Mouse (Mus musculus) midbrain, embryonic 15.5 days (tissue): Measurements from ENCODE around the gene Agtr1b. TPM values are rescaled to one million over a fixed set of nuclear protein-coding genes. Genes with fewer than 3 reads are reported as not detected.
A peak's percentile ranks its signal among the peaks of the same experiment; 100 is the strongest.

Experiments used
- ATAC-seq: fragments of 200-750 bp; cut with Nextera tagmentation; replicated peaks from 2 replicates; pipeline ENCODE4 v1.8.0; 2017; ENCODE audit warnings: moderate TSS enrichment
- H3K27ac ChIP-seq: fragments of 300-500 bp; sonication (generic); 2 replicates; pipeline ENCODE4 v1.5.1; 2015; ENCODE audit warnings: mild to moderate bottlenecking, inconsistent platforms
- H3K27me3 ChIP-seq: fragments of 300-500 bp; sonication (generic); replicated peaks from 2 replicates; pipeline ENCODE4 v1.6.1; 2015; ENCODE audit warnings: inconsistent platforms
- H3K36me3 ChIP-seq: fragments of 300-500 bp; sonication (generic); replicated peaks from 2 replicates; pipeline ENCODE4 v1.6.1; 2015; ENCODE audit warnings: inconsistent platforms
- H3K4me1 ChIP-seq: fragments of 300-500 bp; sonication (generic); 2 replicates; pipeline ENCODE4 v1.6.1; 2015; ENCODE audit warnings: inconsistent platforms
- H3K4me2 ChIP-seq: fragments of 300-500 bp; sonication (generic); 2 replicates; pipeline ENCODE4 v1.6.1; 2015; ENCODE audit warnings: inconsistent platforms, mild to moderate bottlenecking, moderate library complexity
- H3K4me3 ChIP-seq: fragments of 300-500 bp; sonication (generic); 2 replicates; pipeline ENCODE4 v1.5.1; 2015; ENCODE audit warnings: mild to moderate bottlenecking, inconsistent platforms
- H3K9ac ChIP-seq: fragments of 300-500 bp; sonication (generic); 2 replicates; pipeline ENCODE4 v1.6.1; 2015; ENCODE audit warnings: mild to moderate bottlenecking, inconsistent platforms
- H3K9me3 ChIP-seq: fragments of 300-500 bp; sonication (generic); 2 replicates; pipeline ENCODE4 v1.6.1; 2016; ENCODE audit warnings: inconsistent platforms
- WGBS: fragments of 180-500 bp; shearing (Covaris S2); methylation state at CpG from one replicate; pipeline ENCODE4 v1.1.7; 2015; ENCODE audit warnings: mixed read lengths; 5-methylcytosine and 5-hydroxymethylcytosine counted together
- polyA plus RNA-seq: library from polyadenylated mRNA; unstranded; fragments of >200 nt; fragmentation: Nextera tagmentation; extraction: Ambion mirVana; gene quantifications from 2 replicates; pipeline ENCODE4 v1.2.1, GENCODE M21; 2015

Agtr1b gene
- polyA plus RNA-seq, result 0.10 TPM in 1 of 2 replicates, not detected in the other

GRCm38 (mm10) chr3:20366558-20367522, at the start of gene Agtr1b:
Gene Agtr1b (minus strand): TSS chr3:20367177.
- peak; percentile 88 for ATAC-seq
- Histone ChIP-seq H3K4me2 (peak within 1 kb of the TSS; percentile 60), H3K27me3 (no peaks in the 10 kb centered on the region), H3K4me1 (peaks cover 5% of the 10 kb centered on the region; the same call in 1 of the 2 replicates), H3K9ac (peak within 1 kb of the TSS; percentile 40), H3K27ac (no peak within 1 kb of the TSS), H3K4me3 (peak within 1 kb of the TSS; percentile 35), H3K36me3 (no peaks in the 10 kb centered on the region), H3K9me3 (no peaks in the 10 kb centered on the region)
- 8% methylated on average over 19 of the region's 19 CpGs for WGBS

GRCm38 (mm10) chr3:20353598-20353997, 13.4 kb downstream of the Agtr1b start:
- Histone ChIP-seq H3K9me3 (no peaks in the 10 kb centered on the region), H3K9ac (no peak overlapping the region), H3K36me3 (no peaks in the 10 kb centered on the region), H3K4me2 (no peak overlapping the region), H3K27ac (no peak overlapping the region), H3K4me3 (no peak overlapping the region), H3K27me3 (no peaks in the 10 kb centered on the region), H3K4me1 (no peaks in the 10 kb centered on the region)
- ATAC-seq, result no peak

GRCm38 (mm10) chr3:20348206-20348605, 18.8 kb downstream of the Agtr1b start:
- no peak for ATAC-seq
- Histone ChIP-seq H3K27me3 (no peaks in the 10 kb centered on the region), H3K9me3 (no peaks in the 10 kb centered on the region), H3K4me2 (no peak overlapping the region), H3K9ac (no peak overlapping the region), H3K36me3 (no peaks in the 10 kb centered on the region), H3K4me1 (no peaks in the 10 kb centered on the region), H3K27ac (no peak overlapping the region), H3K4me3 (no peak overlapping the region)

- Histone ChIP-seq H3K4me3 (no peak overlapping the region), H3K9me3 (no peaks in the 10 kb centered on the region), H3K4me2 (no peak overlapping the region), H3K36me3 (no peaks in the 10 kb centered on the region), H3K27me3 (no peaks in the 10 kb centered on the region), H3K4me1 (no peaks in the 10 kb centered on the region), H3K27ac (no peak overlapping the region), H3K9ac (no peak overlapping the region)
- no peak for ATAC-seq
- WGBS, result 91% methylated on average over 1 of the region's 1 CpGs
These were observed 26.6 kb downstream of the Agtr1b start for GRCm38 (mm10) chr3:20340402-20340801.

- H3K4me3 ChIP-seq, result no peak overlapping the region
- H3K27me3 ChIP-seq, result no peaks in the 10 kb centered on the region
- H3K36me3 ChIP-seq, result no peaks in the 10 kb centered on the region
- WGBS, result 64% methylated on average over 5 of the region's 5 CpGs
- H3K4me2 ChIP-seq, result no peak overlapping the region
- no peak for ATAC-seq
- no peak overlapping the region for H3K27ac ChIP-seq
- H3K9me3 ChIP-seq, result no peaks in the 10 kb centered on the region
- H3K9ac ChIP-seq, result no peak overlapping the region
- no peaks in the 10 kb centered on the region for H3K4me1 ChIP-seq
These were observed 32.3 kb downstream of the Agtr1b start for GRCm38 (mm10) chr3:20334681-20335080.

- no peaks in the 10 kb centered on the region for H3K36me3 ChIP-seq
- WGBS, result 12% methylated on average over 1 of the region's 1 CpGs
These were observed 49.7 kb downstream of the Agtr1b start for GRCm38 (mm10) chr3:20317233-20317632.

GRCm38 (mm10) chr3:20309142-20309541, 57.8 kb downstream of the Agtr1b start:
- no peak overlapping the region for H3K4me2 ChIP-seq
- H3K4me1 ChIP-seq, result no peaks in the 10 kb centered on the region
- H3K9me3 ChIP-seq, result no peaks in the 10 kb centered on the region
- no peaks in the 10 kb centered on the region for H3K27me3 ChIP-seq
- H3K27ac ChIP-seq, result no peak overlapping the region
- H3K4me3 ChIP-seq, result no peak overlapping the region
- H3K36me3 ChIP-seq, result no peaks in the 10 kb centered on the region
- no peak overlapping the region for H3K9ac ChIP-seq
- 85% methylated on average over 4 of the region's 4 CpGs for WGBS
- no peak for ATAC-seq

More at GRCm38 (mm10) chr3:20317233-20317632, 49.7 kb downstream of the Agtr1b start:
- Histone ChIP-seq H3K4me3 (no peak overlapping the region), H3K27ac (no peak overlapping the region), H3K4me2 (no peak overlapping the region), H3K4me1 (no peaks in the 10 kb centered on the region), H3K9ac (no peak overlapping the region), H3K27me3 (no peaks in the 10 kb centered on the region), H3K9me3 (no peaks in the 10 kb centered on the region)
- no peak for ATAC-seq

- WGBS, result 84% methylated on average over 4 of the region's 4 CpGs
- H3K4me2 ChIP-seq, result no peak overlapping the region
- H3K9me3 ChIP-seq, result no peaks in the 10 kb centered on the region
- H3K4me3 ChIP-seq, result no peak overlapping the region
- no peaks in the 10 kb centered on the region for H3K27me3 ChIP-seq
- H3K36me3 ChIP-seq, result no peaks in the 10 kb centered on the region
- H3K9ac ChIP-seq, result no peak overlapping the region
- no peak overlapping the region for H3K27ac ChIP-seq
- no peak for ATAC-seq
- no peaks in the 10 kb centered on the region for H3K4me1 ChIP-seq
These were observed 59.7 kb downstream of the Agtr1b start for GRCm38 (mm10) chr3:20307256-20307655.

- Histone ChIP-seq H3K27ac (no peak overlapping the region), H3K4me2 (no peak overlapping the region), H3K4me1 (no peaks in the 10 kb centered on the region), H3K9ac (no peak overlapping the region), H3K36me3 (no peaks in the 10 kb centered on the region), H3K9me3 (no peaks in the 10 kb centered on the region), H3K27me3 (no peaks in the 10 kb centered on the region), H3K4me3 (no peak overlapping the region)
- ATAC-seq, result no peak
- WGBS, result 56% methylated on average over 2 of the region's 2 CpGs
These were observed 62.1 kb downstream of the Agtr1b start for GRCm38 (mm10) chr3:20304758-20305352.

GRCm38 (mm10) chr3:20295546-20295945, 71.4 kb downstream of the Agtr1b start:
- Histone ChIP-seq H3K4me2 (no peak overlapping the region), H3K27me3 (no peaks in the 10 kb centered on the region), H3K9me3 (no peaks in the 10 kb centered on the region), H3K27ac (no peak overlapping the region), H3K9ac (no peak overlapping the region), H3K36me3 (no peaks in the 10 kb centered on the region), H3K4me1 (no peaks in the 10 kb centered on the region), H3K4me3 (no peak overlapping the region)
- 82% methylated on average over 3 of the region's 3 CpGs for WGBS
- ATAC-seq, result no peak

GRCm38 (mm10) chr3:20294542-20295348, 72.2 kb downstream of the Agtr1b start:
- H3K27me3 ChIP-seq, result no peaks in the 10 kb centered on the region
- no peak overlapping the region for H3K27ac ChIP-seq
- H3K36me3 ChIP-seq, result no peaks in the 10 kb centered on the region
- H3K4me2 ChIP-seq, result no peak overlapping the region
- WGBS, result 83% methylated on average over 9 of the region's 9 CpGs
- H3K4me3 ChIP-seq, result no peak overlapping the region
- no peak overlapping the region for H3K9ac ChIP-seq
- ATAC-seq, result no peak
- H3K9me3 ChIP-seq, result no peaks in the 10 kb centered on the region
- H3K4me1 ChIP-seq, result no peaks in the 10 kb centered on the region

- no peak for ATAC-seq
- no peaks in the 10 kb centered on the region for H3K4me1 ChIP-seq
- H3K36me3 ChIP-seq, result no peaks in the 10 kb centered on the region
- no peak overlapping the region for H3K4me3 ChIP-seq
- no peak overlapping the region for H3K9ac ChIP-seq
- no peaks in the 10 kb centered on the region for H3K27me3 ChIP-seq
- no peak overlapping the region for H3K4me2 ChIP-seq
- no peak overlapping the region for H3K27ac ChIP-seq
- no peaks in the 10 kb centered on the region for H3K9me3 ChIP-seq
These were observed 75.6 kb downstream of the Agtr1b start for GRCm38 (mm10) chr3:20291370-20291769.
